Mouse (Mus musculus) heart, postnatal 0 days (tissue): ENCODE measurements around the gene Cd80.

ENCODE experiments used
- CTCF ChIP-seq: IDR thresholded peaks from 2 replicates; pipeline ENCODE4 v1.5.1; 2016; ENCODE audit warnings: antibody characterized with exemption, control low read depth, low read depth
- EP300 ChIP-seq: IDR thresholded peaks from 2 replicates; pipeline ENCODE4 v1.6.1; 2016; ENCODE audit warnings: antibody characterized with exemption, low read depth

DNA sequence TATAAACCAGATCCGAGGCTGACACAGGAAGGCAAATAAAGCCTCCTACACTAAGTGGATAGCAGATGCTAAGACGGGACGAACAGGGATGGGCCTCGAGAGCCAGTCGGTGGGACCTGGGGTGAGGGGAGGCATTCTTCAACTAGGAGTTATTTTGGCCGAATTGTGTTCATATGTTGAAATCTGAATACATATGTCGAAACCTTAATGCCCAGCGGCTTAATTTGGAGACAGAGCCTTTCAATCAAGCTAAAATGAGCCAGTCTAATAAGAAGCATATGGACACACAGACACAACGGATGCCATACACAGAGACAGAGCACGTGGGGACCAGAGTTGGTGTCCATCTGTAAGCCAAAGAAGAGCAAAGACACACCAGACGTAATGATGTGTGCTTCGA, 6.9 kb upstream of the Cd80 start:
- TF ChIP-seq CTCF, result no peak
- no peak for TF ChIP-seq EP300
